Mouse (Mus musculus) fibroblast of lung, adult 2 months (primary cell): ENCODE measurements at regions not wholly inside any gene's neighbourhood (a gene's known extent, or its start where the extent isn't known, plus 50 kb on each side); places are given as distances from the start of the nearest gene placed in this dataset.

ENCODE experiments used
- DNase-seq: peaks from one replicate; pipeline ENCODE4 v3.0.0-alpha.2; 2011; ENCODE audit warnings: low read depth

GRCm38 (mm10) chr10:3630763-3631223 is 90.8 kb downstream of the Iyd start:
- no peak for DNase-seq

GRCm38 (mm10) chr10:3633871-3634496 is 93.9 kb downstream of the Iyd start:
- DNase-seq = no peak

- DNase-seq = no peak
Measured at GRCm38 (mm10) chr10:3644111-3644510, 96.1 kb upstream of the Plekhg1 start.

GRCm38 (mm10) chr10:3645030-3645429 is 95.1 kb upstream of the Plekhg1 start:
- no peak for DNase-seq

- no peak for DNase-seq
Measured at GRCm38 (mm10) chr10:3646151-3646910, 93.8 kb upstream of the Plekhg1 start.

GRCm38 (mm10) chr10:3647811-3648731 is 92.1 kb upstream of the Plekhg1 start:
- DNase-seq = no peak

GRCm38 (mm10) chr10:3649983-3650382 is 90.2 kb upstream of the Plekhg1 start:
- no peak for DNase-seq

GRCm38 (mm10) chr10:3650561-3650960 is 89.6 kb upstream of the Plekhg1 start:
- no peak for DNase-seq

- DNase-seq = no peak
Measured at GRCm38 (mm10) chr10:3652522-3652921, 87.6 kb upstream of the Plekhg1 start.

GRCm38 (mm10) chr10:3656081-3656480 is 84.1 kb upstream of the Plekhg1 start:
- no peak for DNase-seq

GRCm38 (mm10) chr10:3662156-3662555 is 78.0 kb upstream of the Plekhg1 start:
- peak; percentile 66 for DNase-seq

GRCm38 (mm10) chr10:3662571-3662970 is 77.6 kb upstream of the Plekhg1 start:
- no peak for DNase-seq

- DNase-seq = no peak
Measured at GRCm38 (mm10) chr10:3663296-3663695, 76.9 kb upstream of the Plekhg1 start.

- DNase-seq = peak; percentile 17
Measured at GRCm38 (mm10) chr10:3684481-3684880, 55.7 kb upstream of the Plekhg1 start.
